Mouse (Mus musculus) C2C12 (cell line): ENCODE measurements around the gene Ltbp1.

Experiments used
- CTCF ChIP-seq: IDR thresholded peaks from one replicate; pipeline ENCODE4 v1.5.1; 2011; ENCODE audit not compliant: control insufficient read depth, insufficient read depth, insufficient read length
- MYOG ChIP-seq: IDR thresholded peaks from one replicate; pipeline ENCODE4 v1.6.1; 2011; ENCODE audit not compliant: control insufficient read depth, insufficient read length; ENCODE audit errors: extremely low read depth

DNA sequence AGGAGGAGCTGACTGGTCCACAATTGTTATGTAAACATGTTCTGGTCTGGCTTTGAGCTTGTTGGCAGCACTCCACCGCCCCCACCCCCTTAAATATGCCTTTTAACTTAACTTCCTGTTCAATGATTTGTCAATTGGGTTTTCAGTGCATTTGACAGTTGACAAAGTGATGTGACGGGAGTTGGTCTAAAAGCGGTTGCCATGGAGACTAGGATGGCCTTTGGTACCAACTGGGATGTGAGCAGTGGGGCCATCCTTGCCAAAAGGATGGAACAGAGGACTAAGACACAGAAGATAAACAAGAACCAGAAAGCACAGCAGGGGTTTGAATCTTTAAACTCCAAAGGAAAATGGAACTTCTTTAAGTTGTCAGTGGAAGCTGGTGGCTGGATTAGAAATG is 92.0 kb downstream of the Ltbp1 start:
- no peak for TF ChIP-seq CTCF
- no peak for TF ChIP-seq MYOG
